In genomic region chr3:117438473-117439114, GRCm38 (mm10) we compare ENCODE assay signal across 8 mouse cellular contexts.
DNase-seq lines count a peak whose midpoint lies in the region; ATAC-seq lines count a peak whose summit lies in the region.

No protein-coding gene starts in this region.

- no peaks in the 10 kb centered on the region for H3K9me3 ChIP-seq in hindbrain, embryonic 16.5 days (ENCODE audit: control insufficient read depth, low read length)

- H3K4me2 ChIP-seq in hindbrain, embryonic 16.5 days (ENCODE audit: low read length): no peak overlapping the region

- no peak overlapping the region for H3K9ac ChIP-seq in hindbrain, embryonic 16.5 days (ENCODE audit: low read depth, low read length)

- 13% methylated on average over 11 of the region's 11 CpGs for WGBS in hindbrain, embryonic 16.5 days

- no peaks in the 10 kb centered on the region for H3K4me1 ChIP-seq in hindbrain, embryonic 16.5 days (ENCODE audit: control insufficient read depth, insufficient read depth, low read depth, low read length)

- H3K36me3 ChIP-seq in hindbrain, embryonic 16.5 days (ENCODE audit: control insufficient read depth, insufficient read depth, low read length): no peaks in the 10 kb centered on the region

- no peaks in the 10 kb centered on the region for H3K27me3 ChIP-seq in hindbrain, embryonic 16.5 days (replicated peaks; ENCODE audit: control insufficient read depth, insufficient read depth, low read length)

- H3K27ac ChIP-seq in hindbrain, embryonic 16.5 days (ENCODE audit: low read depth, low read length): no peak overlapping the region

- DNase-seq in adrenal gland, adult (ENCODE audit: inconsistent age in 2 of 2, low spot score in 1 of 2): peak; percentile 41 to 87
- DNase-seq in cerebellum, postnatal 10 days: peak; percentile 94 to 96
- peak; percentile 50 to 79 for DNase-seq in frontal cortex, postnatal 10 days (ENCODE audit: low spot score in 2 of 2)
- DNase-seq in layer of hippocampus, postnatal 14 days (ENCODE audit: low spot score in 2 of 2): peak; percentile 87 to 93
- DNase-seq in lung, postnatal 36 days: peak; percentile 76
- DNase-seq in retina, postnatal 7 days (ENCODE audit: low read depth, low spot score): peak; percentile 68
- no peak for DNase-seq in B cell, adult 2 months

- H3K4me3 ChIP-seq in hindbrain, embryonic 16.5 days (ENCODE audit: low read length): no peak overlapping the region

- peak; percentile 95 for ATAC-seq in hindbrain, embryonic 16.5 days

Comparison
In these comparisons a context has a peak if more than half of its experiments do, and no peak if none do; other contexts are left out.
1. DNase-seq: peak in adrenal gland, adult (2 of 2), cerebellum, postnatal 10 days (2 of 2), frontal cortex, postnatal 10 days (2 of 2), layer of hippocampus, postnatal 14 days (2 of 2), lung, postnatal 36 days (single experiment) and retina, postnatal 7 days (single experiment); none in B cell, adult 2 months (0 of 2).